Mouse (Mus musculus) testis, adult 2 months (tissue): ENCODE data around the gene Ccl17.

Source experiments
- CTCF ChIP-seq: fragments of 200-500 bp; IDR thresholded peaks from 2 replicates; pipeline ENCODE4 v1.5.1; 2012; ENCODE audit warnings: low read depth, mild to moderate bottlenecking, inconsistent platforms, low read length, moderate library complexity; ENCODE audit not compliant: control insufficient read depth, insufficient read depth, insufficient replicate concordance
- POLR2A ChIP-seq: fragments of 200-500 bp; IDR thresholded peaks from 2 replicates; pipeline ENCODE4 v1.6.1; 2012; ENCODE audit warnings: low read depth, mild to moderate bottlenecking, inconsistent platforms, low read length, moderate library complexity; ENCODE audit not compliant: control insufficient read depth

GRCm38 (mm10) chr8:94819671-94820179 is 9.5 kb downstream of the Ccl17 start:
- TF ChIP-seq POLR2A (no peak), CTCF (no peak)
